Mouse (Mus musculus) midbrain, embryonic 16.5 days (tissue): ENCODE results near the gene Med13l. TPM values are rescaled to one million over a fixed set of nuclear protein-coding genes. Genes with fewer than 3 reads are reported as not detected.

Experiments
- ATAC-seq: fragments of 200-750 bp; cut with Nextera tagmentation; 2 replicates; pipeline ENCODE4 v1.8.0; 2017; ENCODE audit warnings: moderate TSS enrichment
- H3K27ac ChIP-seq: fragments of 300-500 bp; sonication (generic); 2 replicates; pipeline ENCODE4 v1.5.1; 2014; ENCODE audit warnings: mild to moderate bottlenecking, low read length, mixed read lengths
- H3K27me3 ChIP-seq: fragments of 300-500 bp; sonication (generic); 2 replicates; pipeline ENCODE4 v1.6.1; 2014; ENCODE audit warnings: low read depth, low read length, mixed read lengths; ENCODE audit not compliant: control insufficient read depth, insufficient read depth
- H3K36me3 ChIP-seq: fragments of 300-500 bp; sonication (generic); 2 replicates; pipeline ENCODE4 v1.6.1; 2014; ENCODE audit warnings: mild to moderate bottlenecking, low read length, moderate library complexity, mixed read lengths; ENCODE audit not compliant: control insufficient read depth, insufficient read depth
- H3K4me1 ChIP-seq: fragments of 300-500 bp; sonication (generic); 2 replicates; pipeline ENCODE4 v1.6.1; 2014; ENCODE audit warnings: mild to moderate bottlenecking, low read length, mixed read lengths; ENCODE audit not compliant: control insufficient read depth, insufficient read depth
- H3K4me2 ChIP-seq: fragments of 300-500 bp; sonication (generic); 2 replicates; pipeline ENCODE4 v1.6.1; 2014; ENCODE audit warnings: mild to moderate bottlenecking, low read length, mixed read lengths
- H3K4me3 ChIP-seq: fragments of 300-500 bp; sonication (generic); 2 replicates; pipeline ENCODE4 v1.5.1; 2014; ENCODE audit warnings: low read depth, mild to moderate bottlenecking, low read length, moderate library complexity, mixed read lengths
- H3K9ac ChIP-seq: fragments of 300-500 bp; sonication (generic); 2 replicates; pipeline ENCODE4 v1.6.1; 2014; ENCODE audit warnings: low read depth, low read length, mixed read lengths
- H3K9me3 ChIP-seq: fragments of 300-500 bp; sonication (generic); replicated peaks from 2 replicates; pipeline ENCODE4 v1.6.1; 2014; ENCODE audit warnings: mild to moderate bottlenecking, low read length, mixed read lengths; ENCODE audit not compliant: control insufficient read depth, poor library complexity, severe bottlenecking
- WGBS: fragments of 180-500 bp; shearing (Covaris S2); extraction: QIAGEN DNeasy Blood & Tissue Kit; methylation state at CpG from one replicate; pipeline ENCODE4 v1.1.7; 2014; 5-methylcytosine and 5-hydroxymethylcytosine counted together
- polyA plus RNA-seq: library from polyadenylated mRNA; unstranded; fragments of >200 nt; fragmentation: Nextera tagmentation; extraction: Ambion mirVana; gene quantifications from 2 replicates; pipeline ENCODE4 v1.2.1, GENCODE M21; 2015

The Med13l gene
- polyA plus RNA-seq, 1 experiment from 2014 or later, result 14.4 TPM

- Histone ChIP-seq H3K36me3 (no peaks in the 10 kb centered on the region), H3K9ac (no peak overlapping the region), H3K4me3 (no peak overlapping the region), H3K9me3 (no peaks in the 10 kb centered on the region), H3K27me3 (no peaks in the 10 kb centered on the region), H3K4me2 (no peak overlapping the region), H3K4me1 (no peaks in the 10 kb centered on the region), H3K27ac (no peak overlapping the region)
- 81% methylated on average over 9 of the region's 9 CpGs for WGBS
- no peak for ATAC-seq
Measured at GRCm38 (mm10) chr5:118812421-118812820, 251.9 kb downstream of the Med13l start.

- no peaks in the 10 kb centered on the region for H3K27me3 ChIP-seq
- no peaks in the 10 kb centered on the region for H3K9me3 ChIP-seq
- H3K27ac ChIP-seq, result no peak overlapping the region
- no peak overlapping the region for H3K4me2 ChIP-seq
- H3K36me3 ChIP-seq, result no peaks in the 10 kb centered on the region
- H3K4me3 ChIP-seq, result no peak overlapping the region
- 79% methylated on average over 7 of the region's 7 CpGs for WGBS
- ATAC-seq, result no peak
- H3K9ac ChIP-seq, result no peak overlapping the region
- H3K4me1 ChIP-seq, result no peaks in the 10 kb centered on the region
Measured at GRCm38 (mm10) chr5:118812947-118813401, 252.5 kb downstream of the Med13l start.

DNA sequence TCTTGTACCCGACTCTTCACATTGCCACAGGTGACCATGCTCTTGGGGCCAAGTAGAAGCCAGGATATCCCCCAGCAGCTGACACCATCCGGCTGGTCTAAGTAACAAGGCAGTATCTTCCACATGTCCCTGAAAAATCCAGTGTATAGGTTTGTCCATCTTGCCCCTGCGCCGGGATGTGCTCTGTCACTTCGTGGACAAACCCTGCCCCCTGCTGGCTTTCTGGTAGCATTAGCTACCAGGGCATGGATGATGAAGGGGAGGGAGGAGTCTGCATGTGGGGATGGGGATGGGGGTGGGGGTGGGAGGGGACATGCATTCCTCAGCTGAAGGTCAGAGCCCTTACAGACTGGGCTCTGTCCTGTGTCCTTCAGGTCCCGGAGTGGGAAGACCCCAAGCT lies 253.6 kb downstream of the Med13l start:
- no peak overlapping the region for H3K9ac ChIP-seq
- H3K4me1 ChIP-seq, result no peaks in the 10 kb centered on the region
- H3K9me3 ChIP-seq, result no peaks in the 10 kb centered on the region
- no peak for ATAC-seq
- H3K27me3 ChIP-seq, result no peaks in the 10 kb centered on the region
- H3K4me2 ChIP-seq, result no peak overlapping the region
- H3K4me3 ChIP-seq, result no peak overlapping the region
- H3K36me3 ChIP-seq, result no peaks in the 10 kb centered on the region
- no peak overlapping the region for H3K27ac ChIP-seq
- 63% methylated on average over 6 of the region's 6 CpGs for WGBS
